Comparison of ENCODE assay signal across 26 mouse cellular contexts in the genomic region with DNA sequence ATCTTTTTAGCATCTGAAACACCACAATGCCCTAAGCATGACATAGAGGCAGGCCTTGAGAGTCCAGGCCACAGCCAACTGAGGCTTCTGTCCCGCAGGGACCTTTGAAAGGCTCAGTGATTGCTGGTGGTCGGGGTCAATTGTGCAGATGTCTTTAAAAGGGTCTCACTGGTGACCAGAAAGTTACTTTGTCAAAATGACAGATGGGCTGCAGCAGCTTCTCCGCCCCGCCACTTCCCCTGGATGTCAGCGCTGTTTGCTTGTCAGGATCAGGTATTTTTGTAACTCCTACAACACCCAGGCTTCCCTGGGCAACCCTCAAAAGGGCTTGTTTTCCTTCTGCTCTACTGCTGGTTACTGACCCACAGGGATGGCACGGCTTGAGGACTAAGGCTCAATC. TPM values are rescaled to one million over a fixed set of nuclear protein-coding genes. Genes with fewer than 3 reads are reported as not detected.
A peak's percentile ranks its signal among the peaks of the same experiment; 100 is the strongest.
DNase-seq lines count a peak whose midpoint lies in the region; ATAC-seq and TF ChIP-seq lines count a peak whose summit lies in the region.
"Had no signal": no experiment of that assay in that cellular context is flagged by ENCODE, and none has a peak within 500 bp of the region (broad histone marks: within the 10 kb centered on the region; RNA-seq: fewer than 3 reads in every experiment).

No protein-coding gene starts in this region.

- no peak overlapping the region for H3K4me2 ChIP-seq in hindbrain, embryonic 11.5 days (replicated peaks; ENCODE audit: low read depth, low read length)
- H3K4me2 ChIP-seq in hindbrain, postnatal 0 days (ENCODE audit: low read depth, low read length) = no peak overlapping the region
- H3K4me2 ChIP-seq: embryonic facial prominence, embryonic 12.5 days; embryonic facial prominence, embryonic 15.5 days; heart, embryonic 13.5 days; hindbrain, embryonic 14.5 days had no signal

- H3K27me3 ChIP-seq in hindbrain, embryonic 11.5 days (ENCODE audit: control insufficient read depth, insufficient read depth, low read length) = no peaks in the 10 kb centered on the region
- no peaks in the 10 kb centered on the region for H3K27me3 ChIP-seq in hindbrain, postnatal 0 days (ENCODE audit: insufficient read depth, low read length)
- H3K27me3 ChIP-seq in heart, embryonic 10.5 days (ENCODE audit: insufficient read depth, poor library complexity, severe bottlenecking) = no peaks in the 10 kb centered on the region
- H3K27me3 ChIP-seq: embryonic facial prominence, embryonic 12.5 days; heart, embryonic 13.5 days had no signal

- peak; percentile 31 for DNase-seq in hindbrain, embryonic 11.5 days (ENCODE audit: low spot score)
- no peak for DNase-seq in hindbrain, postnatal 0 days (ENCODE audit: low spot score)
- DNase-seq in embryo, embryonic 10.5 days (ENCODE audit: low spot score) = peak; percentile 55
- peak; percentile 42 for DNase-seq in embryo, embryonic 9.5 days (ENCODE audit: extremely low spot score)
- no peak for DNase-seq in heart, embryonic 10.5 days (ENCODE audit: low spot score)
- DNase-seq in testis, postnatal 10 days (ENCODE audit: low spot score) = no peak
- DNase-seq: adrenal gland, adult 8-10 months; adrenal gland, postnatal 25 days; cerebellum, adult 11-12 months; cerebellum, adult 8-10 months; cerebellum, postnatal 10 days; cerebellum, postnatal 36 days; forebrain, postnatal 0 days; gastrocnemius, adult 2 months; gastrocnemius, postnatal 14 days; heart, adult 11 months; heart, postnatal 14 days; heart, postnatal 4 days had no signal

- H3K9ac ChIP-seq in hindbrain, embryonic 11.5 days (ENCODE audit: low read depth, low read length) = no peak overlapping the region
- no peak overlapping the region for H3K9ac ChIP-seq in hindbrain, postnatal 0 days (replicated peaks; ENCODE audit: low read length)
- H3K9ac ChIP-seq: embryonic facial prominence, embryonic 12.5 days; embryonic facial prominence, embryonic 15.5 days; forebrain, postnatal 0 days; heart, embryonic 13.5 days; hindbrain, embryonic 14.5 days had no signal

- WGBS in hindbrain, embryonic 11.5 days = 25% methylated on average over 6 of the region's 6 CpGs
- 34% methylated on average over 6 of the region's 6 CpGs for WGBS in hindbrain, postnatal 0 days
- WGBS in heart, embryonic 10.5 days = 41% methylated on average over 6 of the region's 6 CpGs

- ATAC-seq in hindbrain, embryonic 11.5 days (ENCODE audit: low FRiP score) = no peak
- no peak for ATAC-seq in hindbrain, postnatal 0 days
- ATAC-seq: CD4-positive, CD25-positive, alpha-beta regulatory T cell, adult 4 months; forebrain, embryonic 14.5 days; forebrain, postnatal 0 days; intestine, postnatal 0 days had no signal

- no peak overlapping the region for H3K4me3 ChIP-seq in hindbrain, embryonic 11.5 days (ENCODE audit: low read depth, low read length)
- no peak overlapping the region for H3K4me3 ChIP-seq in hindbrain, postnatal 0 days (ENCODE audit: low read length)
- H3K4me3 ChIP-seq in heart, embryonic 10.5 days = no peak overlapping the region
- H3K4me3 ChIP-seq: embryonic facial prominence, embryonic 12.5 days; embryonic facial prominence, embryonic 15.5 days; gastrocnemius, adult 2 months; heart, embryonic 13.5 days had no signal

- no peak overlapping the region for H3K27ac ChIP-seq in hindbrain, embryonic 11.5 days (ENCODE audit: low read depth, low read length)
- no peak overlapping the region for H3K27ac ChIP-seq in hindbrain, postnatal 0 days
- H3K27ac ChIP-seq in heart, embryonic 10.5 days = no peak overlapping the region
- H3K27ac ChIP-seq: embryonic facial prominence, embryonic 12.5 days; embryonic facial prominence, embryonic 15.5 days; gastrocnemius, adult 2 months; heart, embryonic 13.5 days; hindbrain, embryonic 14.5 days had no signal

- H3K9me3 ChIP-seq in hindbrain, embryonic 11.5 days (ENCODE audit: control insufficient read depth, low read length) = no peaks in the 10 kb centered on the region
- H3K9me3 ChIP-seq in hindbrain, postnatal 0 days (ENCODE audit: low read length) = no peaks in the 10 kb centered on the region
- H3K9me3 ChIP-seq in heart, embryonic 10.5 days = no peaks in the 10 kb centered on the region
- H3K9me3 ChIP-seq: embryonic facial prominence, embryonic 12.5 days; embryonic facial prominence, embryonic 15.5 days; heart, embryonic 13.5 days had no signal

- H3K36me3 ChIP-seq in hindbrain, embryonic 11.5 days (ENCODE audit: control insufficient read depth, insufficient read depth, low read length) = no peaks in the 10 kb centered on the region
- H3K36me3 ChIP-seq in hindbrain, postnatal 0 days (ENCODE audit: insufficient read depth, low read length) = no peaks in the 10 kb centered on the region
- H3K36me3 ChIP-seq in heart, embryonic 10.5 days = no peaks in the 10 kb centered on the region
- H3K36me3 ChIP-seq: embryonic facial prominence, embryonic 12.5 days; embryonic facial prominence, embryonic 15.5 days; heart, embryonic 13.5 days had no signal

- no peaks in the 10 kb centered on the region for H3K4me1 ChIP-seq in hindbrain, embryonic 11.5 days (replicated peaks; ENCODE audit: control insufficient read depth, insufficient read depth, low read length)
- no peaks in the 10 kb centered on the region for H3K4me1 ChIP-seq in hindbrain, postnatal 0 days (ENCODE audit: insufficient read depth, low read length)
- H3K4me1 ChIP-seq in heart, embryonic 10.5 days = peaks cover 14% of the 10 kb centered on the region
- H3K4me1 ChIP-seq: embryonic facial prominence, embryonic 15.5 days had no signal

- TF ChIP-seq CTCF in hindbrain, postnatal 0 days (IDR thresholded peaks at IDR 0.05; ENCODE audit: low read depth) = no peak

RNA-seq across cellular contexts. Expression of gene Bmper, which starts 21.0 kb away (rescaled TPM):
- polyA plus RNA-seq in hindbrain, embryonic 11.5 days (2014; fragmentation: Nextera tagmentation; extraction: Ambion mirVana) = 3.4 and 5.6 TPM in 2 replicates
- 9.9 and 10.2 TPM in 2 replicates for total RNA-seq in hindbrain, postnatal 0 days (2014; rRNA removed)
- 6.7 and 8.1 TPM in 2 replicates for polyA plus RNA-seq in hindbrain, postnatal 0 days (2015; fragmentation: Nextera tagmentation; extraction: Ambion mirVana)
- 11.4 and 14.9 TPM in 2 replicates for polyA plus RNA-seq in heart, embryonic 10.5 days (2016; fragmentation: Nextera tagmentation; extraction: Ambion mirVana)
- total RNA-seq: MEL had no signal
- polyA plus RNA-seq: CD4-positive, CD25-positive, alpha-beta regulatory T cell, adult 4 months had no signal

Comparison
In these comparisons a context has a peak if more than half of its experiments do, and no peak if none do; other contexts are left out.
1. DNase-seq: peak in hindbrain, embryonic 11.5 days (single experiment), embryo, embryonic 10.5 days (single experiment) and embryo, embryonic 9.5 days (single experiment); none in hindbrain, postnatal 0 days (single experiment), heart, embryonic 10.5 days (single experiment) and testis, postnatal 10 days (single experiment).